Mouse (Mus musculus) gastrocnemius, adult 18-20 months (tissue): ENCODE data around the gene Casc1. TPM values are rescaled to one million over a fixed set of nuclear protein-coding genes. Genes with fewer than 3 reads are reported as not detected.

ENCODE experiments used
- DNase-seq: peaks from one replicate; pipeline ENCODE4 v3.0.0; 2021; ENCODE audit warnings: low spot score
- long read RNA-seq, 2 experiments: library from polyadenylated mRNA; stranded (forward); transcript quantifications; one replicate each; pipeline ENCODE4 v2.0.0; 2021
- total RNA-seq, 2 experiments: library from RNA; stranded (reverse); gene quantifications; 2 replicates each; pipeline ENCODE4 v1.2.3; 2021

The Casc1 gene
- total RNA-seq, result under 1 TPM in 1 of 2 experiments, not detected in 1; 0.17 TPM
- long read RNA-seq, experiment 1, result 0 reads
- long read RNA-seq, experiment 2, result 0 reads

- DNase-seq, result peak; percentile 99
These were observed at the start of gene Casc1, which contains the start of gene Etfrf1 for GRCm38 (mm10) chr6:145210816-145211338. Gene Casc1 (minus strand): TSS chr6:145211005. Gene Etfrf1 (plus strand): TSS chr6:145211134.

DNA sequence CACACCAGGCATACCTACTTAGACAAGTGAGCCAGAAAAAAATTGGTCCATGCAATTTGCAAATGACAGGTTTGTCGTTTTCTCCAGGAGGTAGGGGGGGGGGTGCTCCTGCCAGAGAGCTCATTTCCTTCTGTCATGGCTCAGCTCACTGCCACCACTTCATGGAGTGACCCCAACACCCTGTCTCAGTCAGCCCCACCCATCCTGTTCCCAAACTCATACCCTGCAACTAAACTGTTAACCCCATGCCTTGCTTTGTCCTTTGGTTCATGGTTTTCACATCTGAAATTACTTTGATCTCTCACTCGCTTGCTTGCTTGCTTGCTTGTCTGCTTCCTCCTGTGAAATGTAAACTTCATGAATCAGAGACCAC is 45.9 kb upstream of the Casc1 start:
- DNase-seq, result no peak

DNA sequence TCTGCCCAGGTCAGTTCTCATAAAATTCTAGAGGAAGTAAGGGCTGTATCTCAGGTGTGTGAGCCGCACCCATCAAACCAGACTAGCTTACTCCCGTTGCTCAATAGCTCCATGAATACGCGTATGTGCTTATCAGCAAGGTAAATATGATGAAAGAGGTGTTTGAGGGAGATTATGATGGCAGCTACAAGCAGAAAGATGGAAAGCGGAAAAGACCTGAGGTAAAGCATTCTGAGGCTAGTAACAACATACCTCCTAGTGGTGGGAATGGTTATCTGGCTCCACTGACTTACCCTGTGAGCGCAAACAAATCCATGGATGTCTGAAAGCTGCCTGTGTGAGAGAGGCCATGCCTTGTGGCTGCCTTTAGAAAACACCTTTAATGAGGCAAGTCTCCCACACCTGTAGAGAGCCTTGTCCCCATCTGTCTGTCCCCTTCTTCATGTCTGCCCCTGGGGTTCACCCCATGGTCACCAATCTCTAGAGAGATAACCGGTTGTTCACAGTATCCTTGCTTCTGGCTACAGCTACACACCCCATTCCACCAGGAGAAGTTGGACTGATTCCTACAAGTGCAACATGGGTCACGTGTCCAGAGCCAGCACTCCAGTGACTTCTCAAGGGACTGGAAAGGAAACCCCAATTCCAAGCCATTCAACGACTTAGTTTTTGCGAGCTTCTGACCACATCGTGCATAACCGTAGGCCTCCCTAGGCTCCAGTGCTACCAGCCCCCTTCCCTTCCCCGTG is 45.3 kb upstream of the Casc1 start:
- DNase-seq, result peak; percentile 27

DNA sequence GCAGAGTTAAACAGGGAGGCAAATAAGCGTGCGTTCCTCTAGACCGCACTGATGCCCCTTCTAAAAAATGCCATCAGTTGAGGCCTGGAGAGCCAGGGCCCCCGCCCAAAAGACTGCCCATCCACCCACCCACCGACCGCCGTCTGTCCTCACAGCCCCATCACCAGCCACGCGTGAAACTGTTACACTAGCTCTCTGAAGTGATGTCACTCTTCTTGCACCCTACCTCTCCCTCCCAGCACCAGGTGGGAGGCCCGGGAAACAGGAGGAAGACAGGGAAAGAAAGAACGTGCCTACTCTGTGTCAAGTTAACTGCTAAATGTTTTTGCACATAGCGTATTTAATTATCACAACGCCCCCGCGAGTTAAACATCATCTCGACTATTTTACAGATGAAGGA is 40.0 kb upstream of the Casc1 start:
- no peak for DNase-seq

DNA sequence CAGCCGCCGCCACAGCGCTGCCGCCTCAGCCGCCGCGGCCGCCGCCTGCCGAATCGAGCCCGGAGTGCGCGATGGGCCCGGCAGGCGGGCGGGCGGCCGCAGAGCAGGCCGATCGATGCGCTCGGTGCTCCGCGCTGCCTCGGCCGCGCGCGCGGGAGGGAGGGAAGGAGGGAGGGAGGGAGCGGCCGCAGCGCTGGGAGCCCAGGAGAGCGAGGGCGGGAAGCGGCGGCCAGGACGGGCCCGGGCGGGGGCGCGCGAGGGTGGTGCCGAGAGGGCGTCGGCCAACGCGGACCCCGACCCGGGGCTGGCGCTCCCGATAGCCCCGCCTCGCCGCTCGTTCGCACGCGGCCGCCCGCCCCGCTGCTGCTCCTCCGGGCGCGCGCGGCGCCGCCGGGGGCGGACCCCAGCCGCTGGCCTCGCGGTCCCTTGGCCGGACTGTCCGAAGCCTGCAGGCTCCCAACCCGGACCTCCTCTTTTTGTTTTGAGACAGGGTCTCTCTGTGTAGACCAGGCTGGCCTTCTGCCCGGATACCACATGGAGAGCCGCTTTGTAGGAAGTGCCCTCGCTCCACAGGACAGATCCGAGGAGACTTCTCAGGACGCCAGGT is 39.5 kb upstream of the Casc1 start, which contains the start of gene Kras:
Kras (minus strand) TSS at position 55 of the 607 bp plus-strand sequence.
- peak; percentile 87 for DNase-seq

DNA sequence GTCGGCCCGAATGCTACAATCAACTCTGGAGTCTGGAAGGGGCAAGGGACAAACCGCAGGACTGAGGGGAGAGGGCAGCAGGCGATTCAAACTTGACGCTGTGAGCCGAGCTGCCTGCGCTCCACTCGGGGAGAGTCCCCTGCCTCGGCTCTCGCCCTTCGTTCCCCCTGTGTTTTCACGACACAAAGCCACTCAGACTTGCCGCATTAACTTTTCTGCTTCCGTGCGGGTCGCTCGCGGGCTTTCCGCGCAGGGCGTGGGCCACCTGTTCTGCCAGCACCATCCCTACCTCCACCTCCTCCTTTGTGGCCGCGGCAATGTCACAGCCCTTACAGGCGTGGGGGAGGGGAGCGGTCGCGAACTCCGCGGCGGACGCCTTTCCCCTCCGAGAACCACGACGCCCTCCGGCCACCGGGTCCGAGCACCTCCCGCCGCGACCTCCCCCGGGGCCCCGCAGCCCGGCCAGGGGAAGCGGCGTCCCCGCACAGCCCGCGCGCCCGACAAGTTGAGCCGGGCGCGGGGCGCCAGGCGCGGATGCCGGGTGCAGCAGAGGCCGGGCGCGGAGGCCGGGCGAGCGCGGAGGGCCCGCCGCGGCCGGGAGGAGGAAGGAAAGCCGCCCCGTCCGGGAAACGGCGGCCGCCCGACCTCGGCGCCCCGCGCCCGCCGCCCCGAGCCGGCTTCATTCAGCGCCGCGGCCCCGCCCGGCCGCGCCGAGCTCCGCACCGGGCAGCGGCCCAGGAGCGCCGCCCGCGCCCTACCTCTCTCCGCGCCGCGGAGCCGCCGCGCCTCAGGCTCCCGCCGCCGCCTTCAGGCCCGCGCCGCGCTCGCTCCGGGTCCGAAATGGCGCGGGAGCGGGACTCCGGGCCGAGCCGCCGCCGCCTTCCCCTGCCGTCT is 38.7 kb upstream of the Casc1 start:
- peak; percentile 24 for DNase-seq

GRCm38 (mm10) chr6:145247886-145248285 is 37.1 kb upstream of the Casc1 start:
- no peak for DNase-seq

- no peak for DNase-seq
These were observed 36.0 kb upstream of the Casc1 start for GRCm38 (mm10) chr6:145246841-145247240.

DNA sequence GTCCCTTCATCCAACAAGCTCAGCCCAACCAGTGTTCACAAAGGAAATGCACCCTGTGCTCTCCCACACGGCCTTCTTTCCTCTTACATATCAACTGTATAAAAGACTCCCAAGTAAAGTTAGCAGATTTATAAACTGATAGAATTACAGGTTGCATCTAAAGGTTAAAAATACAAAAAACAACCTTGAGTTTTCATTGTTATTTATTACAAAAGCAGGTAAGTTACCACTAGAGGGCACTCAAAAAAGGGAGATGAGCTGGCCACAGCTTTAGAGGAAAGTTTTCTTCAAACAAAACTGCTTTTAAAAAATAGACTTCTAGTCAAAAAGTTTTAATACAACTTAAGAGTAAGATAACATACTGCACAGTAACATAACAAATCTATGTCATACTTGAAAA is 31.7 kb upstream of the Casc1 start:
- DNase-seq, result no peak

GRCm38 (mm10) chr6:145240285-145240684 is 29.5 kb upstream of the Casc1 start:
- DNase-seq, result no peak

DNA sequence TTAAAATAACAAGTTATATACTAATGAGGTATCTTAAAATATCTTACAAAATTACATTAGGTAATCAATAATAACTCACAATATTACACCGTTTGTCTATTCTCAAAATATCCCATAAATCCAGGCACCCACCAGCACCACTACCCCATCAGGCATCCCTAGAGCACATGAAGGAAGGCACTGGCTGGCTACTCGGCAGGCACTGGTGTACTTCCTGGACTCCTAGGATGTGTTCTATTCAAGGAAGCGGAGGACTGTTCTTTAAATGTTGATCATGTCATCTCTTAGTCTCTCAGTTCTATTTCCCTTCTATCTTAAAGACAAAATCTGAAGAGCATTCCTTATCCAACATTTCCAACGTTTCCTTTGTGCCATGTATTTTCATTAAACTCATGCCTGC is 26.3 kb upstream of the Casc1 start:
- no peak for DNase-seq

DNA sequence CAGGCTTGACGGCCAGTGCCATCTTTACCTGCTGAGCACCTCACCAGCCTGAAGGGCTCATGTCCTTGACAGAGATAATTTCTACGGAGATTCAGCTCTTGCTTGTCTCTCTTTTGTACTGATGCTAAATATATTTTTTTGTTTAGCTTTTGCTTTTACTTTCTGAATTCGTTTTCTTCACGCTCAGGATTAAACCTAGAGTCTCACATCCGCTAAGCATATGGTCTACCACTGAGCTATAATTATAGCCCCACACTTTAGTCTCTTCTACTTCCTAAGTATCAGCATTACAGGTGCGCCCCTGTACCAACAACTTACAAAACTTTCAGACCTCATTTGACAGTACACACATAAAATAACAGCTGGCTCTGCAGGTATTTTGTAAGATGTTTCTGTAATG is 24.6 kb upstream of the Casc1 start:
- DNase-seq, result no peak

DNA sequence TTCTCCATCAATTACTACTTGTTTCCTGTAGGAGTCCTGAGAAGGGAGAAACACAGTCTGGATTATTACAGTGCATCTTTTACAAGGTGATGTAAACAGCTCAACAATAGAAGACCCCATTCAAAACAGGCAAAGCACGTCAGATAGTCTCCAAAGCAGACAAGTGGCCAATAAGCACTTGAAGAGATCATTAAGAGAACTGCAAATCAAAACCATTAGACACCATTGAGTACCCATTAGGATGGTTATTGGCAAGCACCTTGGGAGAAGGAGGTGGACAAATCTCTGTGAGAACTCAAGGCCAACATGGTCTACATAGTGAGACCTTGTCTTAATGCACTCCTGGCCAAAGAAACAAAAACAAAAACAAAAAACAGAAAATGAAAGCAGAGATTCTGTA is 23.6 kb upstream of the Casc1 start:
- DNase-seq, result no peak

DNA sequence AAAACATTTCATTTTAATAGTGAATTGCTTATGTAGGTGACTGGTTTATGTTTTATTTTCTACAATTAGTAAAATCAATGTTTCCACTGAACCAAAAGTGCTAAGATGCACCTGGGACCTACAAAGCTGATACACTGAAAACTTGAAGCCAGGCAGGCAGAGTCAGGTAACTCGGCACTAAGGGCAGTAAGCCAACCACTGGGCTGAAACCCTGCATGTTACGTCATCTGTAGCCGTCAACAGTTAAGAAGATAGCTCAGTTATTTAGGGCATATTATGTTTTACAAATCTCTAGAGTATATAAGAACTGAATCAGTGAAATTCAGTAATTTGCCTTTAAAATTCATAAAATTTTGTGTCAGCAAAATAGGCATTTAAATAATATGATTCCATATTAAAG is 15.5 kb upstream of the Casc1 start:
- no peak for DNase-seq

GRCm38 (mm10) chr6:145224246-145224645 is 13.4 kb upstream of the Casc1 start:
- no peak for DNase-seq

DNA sequence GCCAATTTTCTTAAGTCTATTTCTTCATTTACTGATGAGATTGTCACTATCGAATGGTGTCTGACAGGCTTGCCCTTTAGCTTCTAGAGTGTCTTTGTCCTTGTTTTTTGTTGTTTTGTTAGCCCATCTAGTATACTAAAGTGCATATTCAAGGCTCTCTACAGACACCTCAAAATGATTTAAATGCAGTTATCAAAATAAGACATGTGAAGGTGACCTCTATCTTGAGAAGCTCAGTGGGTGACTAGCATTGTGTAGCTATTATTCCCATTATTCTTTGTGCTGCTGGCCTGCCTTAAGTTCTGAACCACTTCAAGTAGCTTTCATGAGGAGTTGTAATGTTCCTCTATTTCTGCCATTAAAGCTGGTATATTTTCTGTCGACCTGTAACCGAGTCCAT is 5.0 kb upstream of the Casc1 start:
- no peak for DNase-seq

DNA sequence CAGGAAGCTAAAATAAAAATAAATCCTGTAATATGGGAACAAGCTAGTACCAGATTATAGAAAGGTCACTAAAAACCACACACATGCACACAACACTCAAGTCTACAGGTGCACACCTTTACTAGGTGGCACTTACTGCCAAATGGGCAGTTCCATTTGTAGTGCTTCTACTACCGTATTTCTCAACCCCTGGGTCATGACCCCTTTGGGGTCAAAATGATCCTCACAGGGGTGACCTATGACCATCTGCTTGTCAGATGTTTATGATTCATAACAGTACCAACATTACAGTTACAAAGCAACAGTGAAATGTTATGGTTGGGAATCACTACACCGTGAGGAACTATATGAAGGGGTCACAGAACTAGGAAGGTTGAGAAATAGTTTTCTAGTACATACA is 3.1 kb upstream of the Casc1 start:
- no peak for DNase-seq

DNA sequence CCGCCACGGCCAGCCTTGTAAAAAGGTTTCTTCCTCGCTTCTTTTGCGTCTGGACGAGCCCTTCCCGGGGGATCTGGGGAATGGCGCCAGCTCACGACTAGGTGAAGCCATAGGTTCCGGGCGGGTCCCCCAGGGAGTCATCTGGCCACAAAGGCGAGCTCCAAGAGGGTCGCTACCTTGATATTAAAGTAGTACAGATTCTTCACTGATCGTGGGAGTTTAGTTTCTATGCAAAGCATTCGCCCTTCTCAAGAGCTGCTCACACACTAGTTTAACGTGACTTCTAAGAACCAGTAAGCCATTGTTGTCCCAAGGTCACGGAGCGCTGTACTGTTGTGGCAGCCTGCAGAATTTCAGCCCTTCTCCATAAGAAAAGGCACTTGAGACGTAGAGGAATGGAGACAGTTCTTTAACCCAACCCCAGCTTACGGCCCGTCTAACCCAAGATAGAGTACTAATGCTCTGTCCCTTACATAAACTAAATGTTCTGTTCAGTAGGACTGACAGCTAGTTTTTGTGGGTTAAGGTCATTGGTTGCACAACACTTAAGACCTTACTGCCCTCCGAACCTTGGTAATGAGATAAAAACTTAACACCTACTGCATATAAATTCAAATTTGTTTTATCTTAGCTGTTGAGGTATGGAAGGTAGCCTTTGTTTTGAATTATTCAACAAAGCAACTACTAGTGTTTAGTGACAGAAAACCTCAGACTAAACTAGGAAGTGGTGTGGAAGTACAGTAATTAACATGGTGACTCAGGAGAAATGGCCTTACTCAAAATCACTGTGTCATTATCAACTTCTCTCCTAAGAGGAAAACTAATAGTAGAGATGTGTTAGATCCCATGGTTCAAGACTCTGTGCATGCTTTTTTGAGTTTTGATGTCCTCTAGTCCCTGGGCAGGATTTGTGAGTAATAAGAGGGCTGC is 836 bp upstream of the Casc1 start:
- no peak for DNase-seq

DNA sequence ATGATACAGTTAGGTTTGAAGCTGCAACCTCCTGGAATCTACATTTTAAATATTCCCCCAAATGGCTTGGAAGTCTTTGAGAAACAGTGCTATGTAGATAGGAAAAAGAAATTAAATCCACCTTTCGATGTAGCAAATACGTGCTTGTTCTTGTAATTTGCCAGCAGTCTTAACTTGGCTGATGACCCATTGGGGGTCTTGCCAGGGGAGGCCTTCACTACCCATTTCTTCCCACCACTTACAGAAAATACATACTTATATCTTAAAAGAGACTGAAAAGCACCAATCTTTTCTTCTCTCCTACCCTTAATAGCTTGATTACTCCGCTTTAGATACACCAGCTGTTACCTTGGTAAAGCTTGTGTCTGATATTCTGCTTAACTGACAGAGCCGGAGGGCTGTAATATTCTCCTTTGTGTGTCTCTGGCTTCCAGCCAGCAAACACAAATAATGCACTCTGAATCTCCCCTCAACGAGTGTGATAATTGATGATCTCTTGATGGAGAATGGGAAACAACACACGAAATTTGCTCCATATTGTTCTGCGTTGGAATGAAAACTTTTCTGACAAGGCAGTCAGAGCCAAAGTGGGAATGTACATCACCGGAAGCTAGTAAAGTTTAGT is 637 bp downstream of the Casc1 start:
- no peak for DNase-seq

GRCm38 (mm10) chr6:145205142-145205541 is 5.7 kb downstream of the Casc1 start:
- DNase-seq, result no peak
